Mouse (Mus musculus) hindbrain, embryonic 11.5 days (tissue): Measurements from ENCODE around the gene Bcl2l13. TPM values are rescaled to one million over a fixed set of nuclear protein-coding genes. Genes with fewer than 3 reads are reported as not detected.
"Not testable (repeated sequence)": the region's sequence is repeated elsewhere in the genome, so short reads cannot be mapped to it uniquely, and the experiment has no call there.

ENCODE experiments used
- ATAC-seq: fragments of 200-750 bp; cut with Nextera tagmentation; 2 replicates; pipeline ENCODE4 v1.8.0; 2017; ENCODE audit warnings: mild to moderate bottlenecking, moderate TSS enrichment, moderate library complexity; ENCODE audit not compliant: low FRiP score
- DNase-seq: peaks from one replicate; pipeline ENCODE4 v3.0.0-alpha.2; 2015; ENCODE audit warnings: low spot score
- H3K27ac ChIP-seq: fragments of 300-500 bp; sonication (generic); 2 replicates; pipeline ENCODE4 v1.5.1; 2014; ENCODE audit warnings: mild to moderate bottlenecking, low read depth, low read length
- H3K27me3 ChIP-seq: fragments of 300-500 bp; sonication (generic); 2 replicates; pipeline ENCODE4 v1.6.1; 2014; ENCODE audit warnings: mild to moderate bottlenecking, low read length, moderate library complexity, mixed read lengths; ENCODE audit not compliant: control insufficient read depth, insufficient read depth
- H3K36me3 ChIP-seq: fragments of 300-500 bp; sonication (generic); 2 replicates; pipeline ENCODE4 v1.6.1; 2014; ENCODE audit warnings: mild to moderate bottlenecking, low read length, moderate library complexity, mixed read lengths; ENCODE audit not compliant: control insufficient read depth, insufficient read depth
- H3K4me1 ChIP-seq: fragments of 300-500 bp; sonication (generic); replicated peaks from 2 replicates; pipeline ENCODE4 v1.6.1; 2014; ENCODE audit warnings: low read length, mixed read lengths; ENCODE audit not compliant: control insufficient read depth, insufficient read depth
- H3K4me2 ChIP-seq: fragments of 300-500 bp; sonication (generic); replicated peaks from 2 replicates; pipeline ENCODE4 v1.6.1; 2014; ENCODE audit warnings: mild to moderate bottlenecking, low read depth, low read length
- H3K4me3 ChIP-seq: fragments of 300-500 bp; sonication (generic); 2 replicates; pipeline ENCODE4 v1.5.1; 2014; ENCODE audit warnings: low read depth, low read length
- H3K9ac ChIP-seq: fragments of 300-500 bp; sonication (generic); 2 replicates; pipeline ENCODE4 v1.6.1; 2014; ENCODE audit warnings: low read depth, low read length
- H3K9me3 ChIP-seq: fragments of 300-500 bp; sonication (generic); 2 replicates; pipeline ENCODE4 v1.6.1; 2016; ENCODE audit warnings: low read length; ENCODE audit not compliant: control insufficient read depth
- WGBS: fragments of 180-500 bp; shearing (Covaris S2); extraction: QIAGEN DNeasy Blood & Tissue Kit; methylation state at CpG from one replicate; pipeline ENCODE4 v1.1.7; 2014; 5-methylcytosine and 5-hydroxymethylcytosine counted together
- polyA plus RNA-seq: library from polyadenylated mRNA; unstranded; fragments of >200 nt; fragmentation: Nextera tagmentation; extraction: Ambion mirVana; gene quantifications from 2 replicates; pipeline ENCODE4 v1.2.1, GENCODE M21; 2014

Gene Bcl2l13
- polyA plus RNA-seq, 1 experiment from 2014 or later = 31.7 TPM

DNA sequence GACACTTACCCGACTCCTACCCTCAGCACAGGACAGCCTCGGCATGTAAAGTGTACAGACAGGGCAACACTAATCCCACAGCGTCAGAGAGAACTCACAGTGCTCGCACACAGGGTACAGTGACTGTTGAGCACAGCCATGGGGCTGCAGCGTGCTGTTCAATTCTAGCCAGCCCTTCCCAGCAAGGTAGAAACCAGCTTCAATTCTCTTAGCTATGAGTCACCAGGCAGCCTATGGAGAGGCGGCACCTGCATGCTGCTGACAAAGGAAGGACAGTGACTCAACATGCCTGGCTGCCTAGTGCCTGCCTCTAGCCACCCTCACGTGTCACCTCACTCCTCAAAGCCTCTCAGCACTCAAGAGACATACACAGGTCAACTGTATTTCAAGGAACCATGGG, 38.0 kb upstream of the Bcl2l13 start:
- Histone ChIP-seq H3K36me3 (peaks cover 11% of the 10 kb centered on the region), H3K9me3 (no peaks in the 10 kb centered on the region), H3K27me3 (no peaks in the 10 kb centered on the region), H3K4me2 (no peak overlapping the region), H3K9ac (no peak overlapping the region), H3K27ac (no peak overlapping the region), H3K4me1 (no peaks in the 10 kb centered on the region; the same call in 1 of the 2 replicates), H3K4me3 (no peak overlapping the region)
- ATAC-seq (no peak), DNase-seq (no peak)
- WGBS = 94% methylated on average over 7 of the region's 7 CpGs

DNA sequence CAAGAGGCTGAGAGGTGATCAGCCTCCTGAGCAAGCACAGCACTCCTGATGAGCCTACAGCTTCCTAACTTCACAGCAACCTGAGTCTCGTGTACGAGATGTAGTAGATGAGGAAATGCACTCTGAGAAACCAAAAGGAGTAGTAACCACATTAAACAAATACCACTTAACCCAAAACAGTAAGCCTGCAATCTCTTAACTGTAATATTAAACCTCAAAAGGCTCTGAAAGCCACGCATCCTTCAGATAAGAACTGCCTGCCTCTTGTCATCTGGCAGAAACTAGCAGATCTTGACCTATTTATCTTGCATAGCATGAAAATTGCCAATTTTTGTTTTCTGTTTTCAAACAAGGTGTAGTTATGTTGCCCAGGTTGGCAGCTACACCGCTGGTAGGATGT, 37.1 kb upstream of the Bcl2l13 start:
- ATAC-seq (no peak), DNase-seq (no peak)
- WGBS = 91% methylated on average over 4 of the region's 4 CpGs
- Histone ChIP-seq H3K9ac (no peak overlapping the region), H3K27ac (no peak overlapping the region), H3K4me3 (no peak overlapping the region), H3K4me1 (no peaks in the 10 kb centered on the region; the same call in 1 of the 2 replicates), H3K9me3 (no peaks in the 10 kb centered on the region), H3K36me3 (peaks cover 11% of the 10 kb centered on the region), H3K27me3 (no peaks in the 10 kb centered on the region), H3K4me2 (no peak overlapping the region)

DNA sequence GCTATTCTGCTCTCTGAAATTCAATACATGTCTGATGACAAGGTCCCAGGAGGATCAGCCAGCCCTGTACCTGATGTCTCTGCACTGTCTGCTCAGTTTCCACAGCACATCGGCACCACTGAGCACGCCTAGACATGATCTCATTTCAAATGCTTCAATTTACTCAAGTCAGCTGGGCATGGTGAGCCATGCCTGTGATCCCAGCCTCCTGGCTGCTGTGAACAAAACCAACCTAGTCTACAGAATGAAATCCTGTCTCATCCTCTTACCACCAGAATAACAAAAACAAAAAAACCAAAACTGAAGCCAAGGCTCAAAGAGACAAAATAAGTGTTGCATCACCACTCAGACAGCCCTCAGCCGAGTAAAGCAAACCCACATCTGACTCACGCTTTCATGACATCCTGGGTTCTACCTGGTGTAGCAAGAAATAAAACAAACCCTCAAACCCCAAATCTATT, 36.4 kb upstream of the Bcl2l13 start:
- Histone ChIP-seq H3K9me3 (no peaks in the 10 kb centered on the region), H3K27me3 (no peaks in the 10 kb centered on the region), H3K4me2 (no peak overlapping the region), H3K4me3 (no peak overlapping the region), H3K4me1 (no peaks in the 10 kb centered on the region; the same call in 1 of the 2 replicates), H3K9ac (no peak overlapping the region), H3K27ac (no peak overlapping the region), H3K36me3 (peaks cover 11% of the 10 kb centered on the region)
- DNase-seq (no peak), ATAC-seq (no peak)
- WGBS = 93% methylated on average over 4 of the region's 4 CpGs

DNA sequence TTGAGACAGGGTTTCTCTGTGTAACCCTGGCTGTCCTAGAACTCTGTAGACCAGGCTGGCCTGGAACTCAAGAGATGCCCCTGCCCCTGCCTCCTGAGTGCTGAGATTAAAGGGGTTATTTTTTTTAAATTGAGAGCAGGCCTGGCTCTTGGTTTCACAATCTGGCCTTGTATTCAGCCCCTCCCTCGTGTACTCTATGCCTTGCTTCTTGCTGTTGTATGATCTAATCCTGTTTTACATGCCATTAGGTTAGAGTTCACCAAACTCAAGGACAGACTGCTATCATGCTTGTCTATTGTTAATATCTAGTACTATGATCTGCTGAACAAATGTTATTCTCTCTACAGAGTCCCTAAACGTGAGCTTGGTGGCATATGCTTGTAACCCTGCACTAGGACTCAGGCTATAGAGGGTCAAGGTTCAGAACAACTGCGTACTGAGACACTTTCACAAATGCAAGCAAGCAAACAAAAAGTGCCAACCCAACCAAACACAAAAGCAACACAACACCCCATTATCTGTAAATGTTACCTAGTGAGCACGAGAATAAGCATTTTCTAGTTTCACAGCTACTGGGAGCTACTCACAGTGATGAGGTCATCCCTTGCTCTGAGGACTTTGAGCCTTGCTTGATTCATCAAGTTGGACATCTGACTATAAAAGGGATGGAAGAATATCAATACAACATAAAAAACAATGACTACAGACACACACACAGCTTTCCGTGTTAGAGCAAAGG, 28.8 kb upstream of the Bcl2l13 start:
- no peak for DNase-seq
- ATAC-seq = no peak
- Histone ChIP-seq H3K9ac (no peak overlapping the region), H3K4me2 (no peak overlapping the region), H3K4me1 (no peaks in the 10 kb centered on the region), H3K27me3 (no peaks in the 10 kb centered on the region), H3K4me3 (no peak overlapping the region), H3K36me3 (peaks cover 15% of the 10 kb centered on the region; the same call in 1 of the 2 replicates), H3K9me3 (no peaks in the 10 kb centered on the region), H3K27ac (no peak overlapping the region)
- WGBS = 91% methylated on average over 5 of the region's 5 CpGs

DNA sequence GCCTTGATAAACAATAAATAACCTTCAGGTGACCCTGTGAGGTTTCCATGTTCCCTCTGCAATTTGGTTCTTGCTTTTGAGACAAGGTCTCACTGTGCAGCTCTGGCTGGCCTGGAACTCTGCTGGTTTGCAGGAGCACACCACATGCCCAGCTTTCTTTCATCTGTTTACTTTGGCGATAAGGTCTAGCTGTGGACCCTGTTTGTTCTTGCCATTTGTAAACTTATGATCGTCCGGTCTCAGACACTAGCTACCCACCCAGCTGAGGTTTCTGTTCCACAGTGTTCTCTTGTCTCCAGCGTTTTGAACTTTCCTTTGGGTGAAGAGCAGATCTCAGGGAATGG, 28.3 kb upstream of the Bcl2l13 start:
- no peak overlapping the region for H3K4me3 ChIP-seq
- 94% methylated on average over 4 of the region's 4 CpGs for WGBS
- no peaks in the 10 kb centered on the region for H3K4me1 ChIP-seq
- no peak for ATAC-seq
- no peak overlapping the region for H3K4me2 ChIP-seq
- H3K9me3 ChIP-seq = no peaks in the 10 kb centered on the region
- peaks cover 15% of the 10 kb centered on the region; the same call in 1 of the 2 replicates for H3K36me3 ChIP-seq
- DNase-seq = no peak
- H3K27ac ChIP-seq = no peak overlapping the region
- no peaks in the 10 kb centered on the region for H3K27me3 ChIP-seq
- no peak overlapping the region for H3K9ac ChIP-seq

DNA sequence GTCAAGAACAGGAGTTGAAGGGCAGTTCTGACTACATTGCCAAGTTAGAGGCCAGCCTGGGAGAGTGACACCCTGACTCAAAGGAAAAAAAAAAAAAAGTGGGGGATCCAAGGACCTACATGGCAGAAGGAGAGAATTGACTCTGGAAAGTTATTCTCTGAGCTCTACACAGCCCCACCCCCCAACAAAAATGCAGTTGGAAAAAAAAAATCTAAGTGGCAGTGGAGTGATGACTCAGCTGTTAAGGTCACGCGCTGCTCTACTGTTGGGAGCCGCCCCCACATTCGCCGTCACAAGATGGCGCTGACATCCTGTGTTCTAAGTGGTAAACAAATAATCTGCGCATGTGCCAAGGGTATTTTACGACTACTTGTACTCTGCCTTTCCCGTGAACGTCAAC, 24.0 kb upstream of the Bcl2l13 start:
- H3K9ac ChIP-seq, H3K4me3 ChIP-seq, ATAC-seq, DNase-seq, H3K27me3 ChIP-seq, H3K4me2 ChIP-seq, H3K27ac ChIP-seq, H3K4me1 ChIP-seq, H3K9me3 ChIP-seq, H3K36me3 ChIP-seq: not testable (repeated sequence)
- WGBS = 98% methylated on average over 6 of the region's 10 CpGs

DNA sequence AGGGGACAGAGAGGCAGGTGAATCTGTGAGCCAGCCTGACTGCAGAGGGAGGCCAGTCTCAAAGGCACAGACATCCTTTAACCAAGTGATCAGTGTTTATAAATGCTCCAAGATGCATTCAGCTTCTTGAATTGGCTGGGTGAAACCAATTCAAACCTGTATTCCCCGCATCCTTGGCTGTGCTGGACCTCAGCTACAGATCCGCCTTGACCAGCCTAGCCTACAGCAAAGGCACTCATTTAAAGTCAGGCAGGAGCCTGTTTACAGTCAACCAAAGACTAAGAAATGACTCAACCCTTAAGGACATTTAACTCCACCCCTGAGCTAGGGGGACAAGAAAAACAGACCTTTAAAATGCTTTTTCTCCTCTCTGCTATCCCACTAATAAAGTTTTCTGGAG, 16.7 kb upstream of the Bcl2l13 start:
- ATAC-seq = no peak
- Histone ChIP-seq H3K36me3 (peaks cover 15% of the 10 kb centered on the region), H3K4me1 (no peaks in the 10 kb centered on the region; the same call in 1 of the 2 replicates), H3K4me3 (no peak overlapping the region), H3K4me2 (no peak overlapping the region), H3K27me3 (no peaks in the 10 kb centered on the region), H3K9ac (no peak overlapping the region), H3K9me3 (no peaks in the 10 kb centered on the region), H3K27ac (no peak overlapping the region)
- 97% methylated on average over 2 of the region's 2 CpGs for WGBS
- DNase-seq = no peak

DNA sequence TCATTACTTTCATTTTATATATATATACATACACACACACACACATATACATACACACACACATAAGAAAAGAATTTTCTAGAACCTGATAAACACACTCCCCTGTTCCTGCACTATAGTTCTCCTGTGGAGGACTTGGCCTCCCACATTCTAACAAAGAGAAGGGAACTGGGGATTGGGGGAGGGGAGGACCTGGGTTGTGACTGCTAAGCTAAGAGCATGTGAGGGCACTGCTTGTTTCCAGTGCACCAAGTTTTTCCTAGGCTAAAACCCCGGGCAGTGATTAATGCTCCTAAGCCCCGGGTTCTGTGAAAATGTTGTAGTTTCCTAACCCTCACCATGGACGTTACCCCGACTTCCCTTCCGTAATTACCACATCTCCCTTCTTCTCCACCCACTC, 15.9 kb upstream of the Bcl2l13 start:
- H3K27ac ChIP-seq = no peak overlapping the region
- H3K9ac ChIP-seq = no peak overlapping the region
- no peaks in the 10 kb centered on the region for H3K27me3 ChIP-seq
- H3K36me3 ChIP-seq = peaks cover 15% of the 10 kb centered on the region
- H3K4me3 ChIP-seq = no peak overlapping the region
- no peaks in the 10 kb centered on the region for H3K9me3 ChIP-seq
- no peak overlapping the region for H3K4me2 ChIP-seq
- H3K4me1 ChIP-seq = no peaks in the 10 kb centered on the region; the same call in 1 of the 2 replicates
- 97% methylated on average over 5 of the region's 5 CpGs for WGBS
- no peak for ATAC-seq
- no peak for DNase-seq

DNA sequence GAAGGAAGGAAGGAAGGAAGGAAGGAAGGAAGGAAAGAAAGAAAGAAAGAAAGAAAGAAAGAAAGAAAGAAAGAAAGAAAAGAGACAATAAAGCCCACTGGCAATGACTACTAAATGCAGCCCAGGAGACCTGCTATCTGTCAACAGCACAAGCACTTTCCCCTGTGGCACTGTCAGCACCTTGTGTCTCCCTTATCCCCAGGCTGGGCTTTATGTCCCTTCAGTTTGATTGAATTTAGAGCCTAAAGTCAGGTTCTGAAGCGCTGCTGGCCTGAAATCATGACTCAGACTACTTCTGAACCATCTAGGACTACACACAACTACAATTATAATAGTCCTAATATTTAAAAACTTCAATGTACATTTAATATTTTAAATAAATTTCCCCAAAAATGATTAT, 15.1 kb upstream of the Bcl2l13 start:
- Histone ChIP-seq H3K27ac (no peak overlapping the region), H3K4me3 (no peak overlapping the region), H3K4me1 (no peaks in the 10 kb centered on the region; the same call in 1 of the 2 replicates), H3K27me3 (no peaks in the 10 kb centered on the region), H3K9me3 (no peaks in the 10 kb centered on the region), H3K36me3 (peaks cover 15% of the 10 kb centered on the region), H3K4me2 (no peak overlapping the region), H3K9ac (no peak overlapping the region)
- WGBS = 94% methylated on average over 1 of the region's 1 CpGs
- DNase-seq = no peak
- ATAC-seq = no peak
